Mouse (Mus musculus) hindbrain, embryonic 11.5 days (tissue): Measurements from ENCODE around the gene Chst14. TPM values are rescaled to one million over a fixed set of nuclear protein-coding genes. Genes with fewer than 3 reads are reported as not detected.
A peak's percentile ranks its signal among the peaks of the same experiment; 100 is the strongest.

Source experiments
- ATAC-seq: fragments of 200-750 bp; cut with Nextera tagmentation; 2 replicates; pipeline ENCODE4 v1.8.0; 2017; ENCODE audit warnings: mild to moderate bottlenecking, moderate TSS enrichment, moderate library complexity; ENCODE audit not compliant: low FRiP score
- DNase-seq: peaks from one replicate; pipeline ENCODE4 v3.0.0-alpha.2; 2015; ENCODE audit warnings: low spot score
- H3K27ac ChIP-seq: fragments of 300-500 bp; sonication (generic); 2 replicates; pipeline ENCODE4 v1.5.1; 2014; ENCODE audit warnings: mild to moderate bottlenecking, low read depth, low read length
- H3K27me3 ChIP-seq: fragments of 300-500 bp; sonication (generic); 2 replicates; pipeline ENCODE4 v1.6.1; 2014; ENCODE audit warnings: mild to moderate bottlenecking, low read length, moderate library complexity, mixed read lengths; ENCODE audit not compliant: control insufficient read depth, insufficient read depth
- H3K36me3 ChIP-seq: fragments of 300-500 bp; sonication (generic); 2 replicates; pipeline ENCODE4 v1.6.1; 2014; ENCODE audit warnings: mild to moderate bottlenecking, low read length, moderate library complexity, mixed read lengths; ENCODE audit not compliant: control insufficient read depth, insufficient read depth
- H3K4me1 ChIP-seq: fragments of 300-500 bp; sonication (generic); replicated peaks from 2 replicates; pipeline ENCODE4 v1.6.1; 2014; ENCODE audit warnings: low read length, mixed read lengths; ENCODE audit not compliant: control insufficient read depth, insufficient read depth
- H3K4me2 ChIP-seq: fragments of 300-500 bp; sonication (generic); replicated peaks from 2 replicates; pipeline ENCODE4 v1.6.1; 2014; ENCODE audit warnings: mild to moderate bottlenecking, low read depth, low read length
- H3K4me3 ChIP-seq: fragments of 300-500 bp; sonication (generic); 2 replicates; pipeline ENCODE4 v1.5.1; 2014; ENCODE audit warnings: low read depth, low read length
- H3K9ac ChIP-seq: fragments of 300-500 bp; sonication (generic); 2 replicates; pipeline ENCODE4 v1.6.1; 2014; ENCODE audit warnings: low read depth, low read length
- H3K9me3 ChIP-seq: fragments of 300-500 bp; sonication (generic); 2 replicates; pipeline ENCODE4 v1.6.1; 2016; ENCODE audit warnings: low read length; ENCODE audit not compliant: control insufficient read depth
- WGBS: fragments of 180-500 bp; shearing (Covaris S2); extraction: QIAGEN DNeasy Blood & Tissue Kit; methylation state at CpG from one replicate; pipeline ENCODE4 v1.1.7; 2014; 5-methylcytosine and 5-hydroxymethylcytosine counted together
- polyA plus RNA-seq: library from polyadenylated mRNA; unstranded; fragments of >200 nt; fragmentation: Nextera tagmentation; extraction: Ambion mirVana; gene quantifications from 2 replicates; pipeline ENCODE4 v1.2.1, GENCODE M21; 2014

Gene Chst14
- polyA plus RNA-seq, 1 experiment from 2014 or later: 22.2 TPM

DNA sequence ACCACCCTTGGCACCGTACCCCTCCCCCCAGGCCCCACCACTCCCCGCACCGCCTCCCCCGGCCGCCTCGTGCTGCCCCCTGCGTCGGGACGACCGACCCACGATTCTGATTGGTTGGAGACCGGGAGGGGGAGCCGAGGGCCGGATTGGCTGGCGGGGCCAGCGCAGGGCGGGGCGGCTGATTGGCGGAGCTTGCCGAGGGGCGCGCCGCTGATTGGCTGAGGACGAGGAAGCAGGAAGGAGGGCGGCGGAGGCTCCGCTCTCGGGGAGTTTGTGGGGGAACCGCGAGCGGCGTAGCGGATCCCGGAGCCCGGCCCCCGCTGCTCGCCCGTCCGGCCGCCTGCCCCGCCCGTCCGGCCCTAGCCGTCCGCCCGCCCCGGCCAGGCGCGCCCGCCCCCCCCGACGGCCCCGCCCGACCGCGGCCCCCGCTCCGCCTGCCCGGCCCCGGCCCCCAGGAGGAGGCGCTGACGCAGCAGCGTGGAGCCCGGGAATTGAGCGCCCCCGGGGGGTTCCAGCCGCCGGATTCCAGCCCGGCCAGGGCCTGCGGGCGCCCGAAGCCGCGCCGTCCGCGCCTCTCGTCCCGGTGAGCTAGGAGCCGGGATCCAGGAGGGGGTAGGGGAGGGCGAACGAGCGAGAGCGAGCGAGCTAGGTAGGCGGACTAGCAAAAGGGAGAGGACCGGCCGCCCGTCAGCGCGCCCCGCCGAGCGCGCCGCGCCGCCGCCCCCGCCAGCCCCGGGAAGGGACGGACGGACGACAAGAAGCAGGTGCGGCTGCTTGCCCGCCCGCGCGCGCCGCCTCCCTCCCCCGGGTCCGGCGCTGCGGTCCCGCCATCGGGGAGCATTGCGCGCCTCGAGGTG lies 24.9 kb upstream of the Chst14 start:
- Histone ChIP-seq H3K4me2 (peak overlapping the region; percentile 99), H3K9me3 (no peaks in the 10 kb centered on the region), H3K4me3 (peak overlapping the region; percentile 93), H3K9ac (peak overlapping the region; percentile 83), H3K27ac (peak overlapping the region; percentile 85), H3K27me3 (peaks cover 40% of the 10 kb centered on the region), H3K4me1 (peaks cover 28% of the 10 kb centered on the region), H3K36me3 (no peaks in the 10 kb centered on the region)
- WGBS: under 1% methylated on average over 29 of the region's 120 CpGs
- DNase-seq (peak; percentile 95), ATAC-seq (peak; percentile 92)

DNA sequence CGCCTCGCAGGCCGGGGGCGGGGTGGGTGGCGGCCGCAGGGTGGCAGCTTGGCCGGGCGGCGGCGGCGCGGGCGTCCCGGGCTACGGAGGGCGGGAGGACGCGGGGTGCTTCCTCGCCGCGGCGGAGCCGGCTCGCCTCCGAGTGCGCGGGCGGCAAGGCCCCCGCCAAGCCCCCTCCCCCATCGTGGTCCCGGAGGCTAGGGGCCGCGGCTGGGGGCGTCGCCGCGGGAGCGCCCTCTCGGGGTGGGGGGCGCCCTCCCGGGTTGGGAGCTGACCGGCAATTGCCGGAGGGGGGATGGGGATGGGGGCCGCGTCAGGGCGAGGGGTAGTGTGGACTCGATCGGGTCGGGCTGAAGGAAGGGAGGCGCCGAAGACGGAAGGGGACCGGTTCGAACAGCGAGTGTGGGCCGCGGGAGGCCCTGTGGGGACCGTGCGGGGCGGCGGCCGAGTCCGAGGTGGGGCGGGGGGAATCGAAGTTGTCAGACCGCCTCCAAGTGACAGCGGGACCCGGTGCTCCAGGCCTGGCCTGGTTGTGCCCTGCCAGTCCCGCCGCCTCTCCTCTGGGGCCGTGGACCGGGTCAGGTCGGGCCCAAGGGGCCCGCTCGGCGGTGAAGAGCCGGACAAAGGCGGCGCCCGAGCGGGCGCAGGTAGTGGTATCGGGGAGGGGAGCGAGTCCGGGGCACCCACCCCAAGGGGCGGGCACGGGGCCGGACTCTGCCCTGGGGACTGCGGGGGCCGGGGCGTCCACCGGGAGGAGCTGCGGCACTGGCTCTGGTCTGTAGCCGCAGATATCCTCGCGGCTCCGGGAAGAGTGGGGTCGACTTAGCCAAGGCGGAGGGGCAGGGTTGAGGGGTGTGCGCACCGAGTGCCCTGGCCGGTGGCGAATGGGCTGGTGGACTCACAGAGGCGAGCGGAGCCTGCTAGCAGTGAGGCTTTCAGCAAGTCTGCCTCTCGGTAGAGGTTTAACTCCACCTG lies 24.0 kb upstream of the Chst14 start:
- Histone ChIP-seq H3K9me3 (no peaks in the 10 kb centered on the region), H3K27ac (peak overlapping the region; percentile 85), H3K4me2 (peak overlapping the region; percentile 99), H3K27me3 (peaks cover 31% of the 10 kb centered on the region), H3K36me3 (no peaks in the 10 kb centered on the region), H3K9ac (peak overlapping the region; percentile 83), H3K4me1 (peaks cover 21% of the 10 kb centered on the region), H3K4me3 (peak overlapping the region; percentile 93)
- WGBS: 2% methylated on average over 67 of the region's 106 CpGs
- peak; percentile 14 for ATAC-seq
- DNase-seq: peak; percentile 66

DNA sequence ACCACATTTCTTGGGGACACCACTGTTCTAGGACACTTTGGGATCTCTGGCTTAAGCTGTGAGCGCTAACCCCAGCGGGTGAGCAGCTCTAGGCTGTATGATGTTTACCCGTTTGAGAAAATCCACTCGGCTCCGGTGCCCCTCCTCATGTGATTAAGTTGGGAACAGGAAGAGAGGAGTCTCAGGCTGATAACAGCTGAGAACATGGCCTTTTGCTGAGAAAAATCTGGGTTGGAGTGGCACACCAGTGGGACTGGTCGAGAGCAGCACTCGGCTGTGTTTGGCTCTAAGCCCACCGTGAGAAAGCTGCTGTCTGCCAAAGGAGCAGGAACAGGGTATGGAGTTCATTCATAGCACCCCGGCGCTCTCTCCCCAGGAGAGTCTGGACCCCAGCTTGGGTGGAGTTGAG lies 23.0 kb upstream of the Chst14 start:
- 12% methylated on average over 10 of the region's 10 CpGs for WGBS
- DNase-seq: peak; percentile 30

DNA sequence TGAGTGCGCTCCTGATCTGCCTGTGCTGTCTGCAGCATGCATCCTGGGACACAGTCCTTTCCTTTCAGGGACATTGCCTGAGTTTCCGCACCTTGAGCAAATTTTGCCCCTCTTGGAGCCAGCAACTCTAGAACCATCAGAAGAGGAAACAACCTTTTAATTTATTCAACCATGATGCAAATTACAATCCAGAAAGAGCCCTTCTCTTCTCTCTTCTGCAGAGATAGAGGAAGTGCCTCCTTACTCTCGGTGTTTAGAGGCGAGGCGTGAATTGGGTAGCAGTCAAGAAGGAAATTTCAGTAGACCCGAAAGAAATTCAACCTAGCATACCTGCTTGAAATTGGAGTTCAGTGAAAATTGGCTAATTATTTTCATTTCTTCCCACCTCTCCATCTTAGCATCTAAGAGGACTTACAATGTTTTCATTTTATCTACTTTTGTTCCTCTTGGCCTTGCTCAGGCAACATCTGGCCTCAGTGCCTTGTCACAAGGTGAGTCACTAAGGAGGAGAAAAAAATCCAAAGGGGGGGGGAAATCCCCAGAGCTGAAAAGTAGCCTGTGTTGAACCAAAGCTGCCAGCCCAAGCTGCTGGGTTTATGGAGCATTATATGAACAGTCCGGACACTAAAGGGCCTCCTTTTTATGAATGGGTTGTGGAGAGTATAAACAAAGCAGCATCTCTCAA lies 20.7 kb upstream of the Chst14 start:
- Histone ChIP-seq H3K36me3 (no peaks in the 10 kb centered on the region), H3K27me3 (peaks cover 2% of the 10 kb centered on the region; the same call in 1 of the 2 replicates), H3K4me1 (peaks cover 13% of the 10 kb centered on the region), H3K4me3 (no peak overlapping the region), H3K4me2 (no peak overlapping the region), H3K27ac (no peak overlapping the region), H3K9ac (no peak overlapping the region), H3K9me3 (no peaks in the 10 kb centered on the region)
- WGBS: 81% methylated on average over 7 of the region's 7 CpGs
- ATAC-seq: no peak
- DNase-seq: no peak

More for the DNA sequence above, 23.0 kb upstream of the Chst14 start:
- no peaks in the 10 kb centered on the region for H3K9me3 ChIP-seq
- no peaks in the 10 kb centered on the region for H3K36me3 ChIP-seq
- peaks cover 21% of the 10 kb centered on the region for H3K27me3 ChIP-seq
- no peak for ATAC-seq
- no peak overlapping the region for H3K27ac ChIP-seq
- peak overlapping the region; percentile 99 for H3K4me2 ChIP-seq
- H3K4me1 ChIP-seq: peaks cover 18% of the 10 kb centered on the region
- peak overlapping the region; percentile 93 for H3K4me3 ChIP-seq
- H3K9ac ChIP-seq: peak overlapping the region; percentile 83; the same call in 1 of the 2 replicates

DNA sequence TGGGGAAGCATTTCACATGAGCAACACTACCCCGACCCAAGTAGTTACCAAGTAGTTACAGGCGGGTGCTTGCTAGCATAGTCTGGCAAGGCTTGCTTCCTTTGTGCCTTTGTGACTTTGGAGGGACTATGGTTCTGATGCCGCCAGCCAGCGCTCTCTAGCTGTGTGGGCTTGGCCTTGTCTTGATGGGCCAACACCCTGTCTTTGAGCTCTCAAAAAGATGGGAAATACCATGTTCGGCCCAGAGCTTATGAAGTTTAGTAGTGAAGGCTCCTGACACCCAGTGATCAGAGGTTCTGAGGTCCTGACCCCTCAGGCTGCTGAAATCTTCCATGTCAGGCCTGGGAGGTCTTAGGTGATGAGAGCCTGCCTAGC lies 20.2 kb upstream of the Chst14 start:
- no peak for DNase-seq
- 79% methylated on average over 5 of the region's 5 CpGs for WGBS
- Histone ChIP-seq H3K9ac (no peak overlapping the region), H3K4me1 (peaks cover 13% of the 10 kb centered on the region), H3K4me2 (no peak overlapping the region), H3K9me3 (no peaks in the 10 kb centered on the region), H3K4me3 (no peak overlapping the region), H3K27ac (no peak overlapping the region), H3K36me3 (no peaks in the 10 kb centered on the region), H3K27me3 (peaks cover 2% of the 10 kb centered on the region; the same call in 1 of the 2 replicates)
- ATAC-seq: no peak

DNA sequence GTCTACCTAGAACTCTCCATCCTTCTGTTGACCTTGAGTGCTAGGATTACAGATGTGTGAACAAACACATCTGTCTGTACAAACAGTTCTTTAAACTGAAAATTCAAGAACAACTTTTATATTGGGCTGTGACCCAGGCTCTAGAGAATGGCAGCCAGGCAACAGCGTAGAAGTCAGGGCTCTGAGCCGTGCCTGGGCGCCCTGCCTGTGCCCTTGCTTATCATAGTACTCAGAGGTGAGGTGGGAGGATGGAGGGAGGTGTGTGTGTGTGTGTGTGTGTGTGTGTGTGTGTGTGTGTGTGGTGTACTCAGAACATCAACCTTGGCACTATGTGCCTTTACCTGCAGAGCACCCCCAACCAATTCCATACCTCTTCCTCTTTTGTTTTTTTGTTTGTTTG lies 18.5 kb upstream of the Chst14 start:
- Histone ChIP-seq H3K4me1 (peaks cover 13% of the 10 kb centered on the region), H3K36me3 (no peaks in the 10 kb centered on the region), H3K4me2 (no peak overlapping the region), H3K9ac (no peak overlapping the region), H3K9me3 (no peaks in the 10 kb centered on the region), H3K4me3 (no peak overlapping the region), H3K27ac (no peak overlapping the region), H3K27me3 (peaks cover 2% of the 10 kb centered on the region; the same call in 1 of the 2 replicates)
- ATAC-seq: no peak
- WGBS: 93% methylated on average over 3 of the region's 3 CpGs
- no peak for DNase-seq

DNA sequence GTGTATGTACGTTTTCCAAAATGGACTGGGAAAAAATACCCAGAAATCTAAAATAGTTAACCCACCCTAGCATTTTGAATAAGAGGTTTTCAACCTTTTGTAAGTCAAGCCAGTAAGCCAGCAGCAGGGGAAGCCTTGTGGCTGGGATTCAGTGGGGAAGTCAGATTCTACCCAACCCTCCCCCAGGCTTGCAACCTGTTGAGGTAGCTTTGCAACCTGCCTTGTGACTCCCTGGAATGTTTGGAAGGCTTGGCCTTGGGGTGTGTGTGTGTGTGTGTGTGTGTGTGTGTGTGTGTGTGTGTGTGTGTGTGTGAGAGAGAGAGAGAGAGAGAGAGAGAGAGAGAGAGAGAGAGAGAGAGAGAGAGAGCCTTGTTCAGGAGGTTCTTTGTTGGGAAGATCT lies 17.1 kb upstream of the Chst14 start:
- Histone ChIP-seq H3K9ac (no peak overlapping the region), H3K9me3 (no peaks in the 10 kb centered on the region), H3K36me3 (no peaks in the 10 kb centered on the region), H3K27me3 (no peaks in the 10 kb centered on the region), H3K4me1 (peaks cover 7% of the 10 kb centered on the region; the same call in 1 of the 2 replicates), H3K27ac (no peak overlapping the region), H3K4me2 (no peak overlapping the region), H3K4me3 (no peak overlapping the region)
- ATAC-seq (no peak), DNase-seq (no peak)
- WGBS: 66% methylated on average over 1 of the region's 1 CpGs

DNA sequence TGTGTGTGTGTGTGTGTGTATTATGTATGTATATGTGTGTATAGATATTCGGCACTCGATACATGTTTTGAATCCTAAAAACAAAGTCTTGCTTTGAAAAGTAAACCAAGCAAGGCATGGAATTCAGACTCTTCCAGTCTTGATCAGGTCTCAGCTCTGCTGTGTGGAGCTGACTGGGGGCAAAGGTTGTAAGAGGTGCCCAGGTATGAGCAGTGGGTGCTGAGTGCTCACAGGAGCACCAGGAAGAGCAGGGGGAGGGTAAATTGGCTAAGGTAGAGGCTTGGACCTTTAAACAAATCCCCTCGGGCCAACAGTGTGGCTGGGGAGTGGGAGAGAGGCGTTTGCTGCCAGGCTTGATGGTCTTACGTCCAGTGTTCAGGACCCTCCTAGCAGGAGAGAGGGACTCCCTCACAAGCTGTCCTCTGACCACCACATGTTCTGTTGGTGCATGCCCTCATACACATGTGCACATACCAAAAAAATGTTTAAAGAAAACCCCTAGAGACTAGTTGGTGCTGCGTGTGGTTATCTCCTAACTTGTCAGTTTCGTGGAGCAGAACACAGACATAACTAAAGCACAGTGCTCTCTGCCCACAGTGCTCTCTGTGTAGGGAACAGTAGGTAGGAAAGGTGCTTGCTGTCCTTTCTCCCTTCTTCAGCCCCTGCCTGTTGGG lies 15.6 kb upstream of the Chst14 start:
- Histone ChIP-seq H3K27me3 (no peaks in the 10 kb centered on the region), H3K9me3 (no peaks in the 10 kb centered on the region), H3K9ac (no peak overlapping the region), H3K27ac (no peak overlapping the region), H3K4me3 (no peak overlapping the region), H3K4me1 (peaks cover 3% of the 10 kb centered on the region; the same call in 1 of the 2 replicates), H3K4me2 (no peak overlapping the region), H3K36me3 (no peaks in the 10 kb centered on the region)
- 77% methylated on average over 7 of the region's 7 CpGs for WGBS
- DNase-seq (no peak), ATAC-seq (no peak)
